Mouse (Mus musculus) bone marrow, adult 2 months (tissue): Measurements from ENCODE around the gene Golt1a.

ENCODE experiments used
- CTCF ChIP-seq: fragments of 200-500 bp; IDR thresholded peaks from 2 replicates; pipeline ENCODE4 v1.5.1; 2011; ENCODE audit warnings: low read length, control low read depth; ENCODE audit not compliant: control insufficient read depth, insufficient read depth
- POLR2A ChIP-seq: fragments of 200-500 bp; IDR thresholded peaks from 2 replicates; pipeline ENCODE4 v1.6.1; 2011; ENCODE audit warnings: low read depth, mild to moderate bottlenecking, control low read depth, low read length, borderline replicate concordance; ENCODE audit not compliant: control insufficient read depth

GRCm38 (mm10) chr1:133307318-133307717 is 2.3 kb upstream of the Golt1a start:
- TF ChIP-seq CTCF = no peak
- TF ChIP-seq POLR2A = no peak
